Mouse (Mus musculus): ENCODE results near the gene Kctd17.

GRCm38 (mm10) chr15:78414157-78414556, 14.2 kb upstream of the Kctd17 start:
- no peak for TF ChIP-seq GATA1 (IDR thresholded peaks at IDR 0.05; ENCODE audit: borderline replicate concordance, low read length)
- no peak for TF ChIP-seq FLI1 (IDR thresholded peaks at IDR 0.05; ENCODE audit: low read length)

All from megakaryocyte, embryonic 14.5 days (primary cell).